34 mouse cellular contexts compared by ENCODE assay signal in genomic region chr14:22023533-22023932, GRCm38 (mm10). TPM values are rescaled to one million over a fixed set of nuclear protein-coding genes. Genes with fewer than 3 reads are reported as not detected.
"Had no signal": no experiment of that assay in that cellular context is flagged by ENCODE, and none has a peak within 500 bp of the region (broad histone marks: within the 10 kb centered on the region; RNA-seq: fewer than 3 reads in every experiment).

No protein-coding gene starts in this region.

- H3K36me3 ChIP-seq: limb, embryonic 10.5 days; limb, embryonic 12.5 days; limb, embryonic 13.5 days; limb, embryonic 15.5 days; liver, embryonic 13.5 days; liver, embryonic 15.5 days; lung, embryonic 15.5 days; midbrain, embryonic 10.5 days; midbrain, embryonic 12.5 days; midbrain, embryonic 13.5 days; midbrain, embryonic 15.5 days; neural tube, embryonic 12.5 days; neural tube, embryonic 13.5 days had no signal

- ATAC-seq: liver, postnatal 0 days; lung, postnatal 0 days; midbrain, embryonic 13.5 days; midbrain, embryonic 15.5 days; midbrain, embryonic 16.5 days had no signal

- H3K27ac ChIP-seq: limb, embryonic 10.5 days; limb, embryonic 12.5 days; limb, embryonic 13.5 days; limb, embryonic 15.5 days; liver, embryonic 13.5 days; liver, embryonic 14.5 days; liver, embryonic 15.5 days; lung, embryonic 15.5 days; macrophage; midbrain, embryonic 10.5 days; midbrain, embryonic 12.5 days; midbrain, embryonic 13.5 days; midbrain, embryonic 15.5 days; neural tube, embryonic 12.5 days; neural tube, embryonic 13.5 days had no signal

- H3K4me2 ChIP-seq: limb, embryonic 12.5 days; limb, embryonic 13.5 days; limb, embryonic 15.5 days; liver, embryonic 11.5 days; liver, embryonic 13.5 days; liver, embryonic 15.5 days; lung, embryonic 14.5 days; lung, embryonic 15.5 days; midbrain, embryonic 11.5 days; midbrain, embryonic 12.5 days; midbrain, embryonic 13.5 days; midbrain, embryonic 15.5 days; neural tube, embryonic 12.5 days; neural tube, embryonic 13.5 days had no signal

- H3K27me3 ChIP-seq: lung, embryonic 15.5 days; megakaryocyte, embryonic 14.5 days; neural tube, embryonic 12.5 days had no signal

- H3K9me3 ChIP-seq: limb, embryonic 10.5 days; limb, embryonic 12.5 days; limb, embryonic 13.5 days; limb, embryonic 15.5 days; liver, embryonic 13.5 days; liver, embryonic 15.5 days; lung, embryonic 15.5 days; midbrain, embryonic 10.5 days; midbrain, embryonic 12.5 days; midbrain, embryonic 13.5 days; midbrain, embryonic 15.5 days; neural tube, embryonic 12.5 days; neural tube, embryonic 13.5 days had no signal

- DNase-seq: left cerebral cortex, postnatal 4 days; liver; liver, embryonic 13.5 days; liver, postnatal 0 days; lung, adult 18-20 months; lung, adult 2 months; lung, embryonic 14.5 days; lung, postnatal 10 days; lung, postnatal 14 days; lung, postnatal 36 days; lung, postnatal 4 days; midbrain, embryonic 14.5 days had no signal

- H3K9ac ChIP-seq: limb, embryonic 12.5 days; limb, embryonic 13.5 days; limb, embryonic 15.5 days; liver, embryonic 13.5 days; liver, embryonic 14.5 days; liver, embryonic 15.5 days; liver, postnatal 0 days; lung, embryonic 14.5 days; lung, embryonic 15.5 days; midbrain, embryonic 12.5 days; midbrain, embryonic 13.5 days; midbrain, embryonic 15.5 days; neural tube, embryonic 12.5 days; neural tube, embryonic 13.5 days had no signal

- H3K4me3 ChIP-seq: limb, embryonic 10.5 days; limb, embryonic 12.5 days; limb, embryonic 13.5 days; limb, embryonic 15.5 days; liver, embryonic 13.5 days; liver, embryonic 15.5 days; lung, embryonic 15.5 days; megakaryocyte, embryonic 14.5 days; midbrain, embryonic 10.5 days; midbrain, embryonic 12.5 days; midbrain, embryonic 13.5 days; midbrain, embryonic 15.5 days; myocyte; neural tube, embryonic 12.5 days; neural tube, embryonic 13.5 days had no signal

RNA-seq across cellular contexts. Expression of gene Lrmda, which starts 4.0 kb away (rescaled TPM):
- total RNA-seq: midbrain, postnatal 0 days had no signal
- polyA plus RNA-seq: midbrain, embryonic 12.5 days; midbrain, embryonic 14.5 days; midbrain, embryonic 16.5 days; neural tube, embryonic 13.5 days had no signal

RNA-seq across cellular contexts. Expression of gene Zfp503, which starts 34.1 kb away (rescaled TPM):
- total RNA-seq: megakaryocyte-erythroid progenitor cell, adult 5-6 weeks had no signal
